Mouse (Mus musculus) brain, embryonic 14.5 days (tissue): ENCODE measurements at regions not wholly inside any gene's neighbourhood (a gene's known extent, or its start where the extent isn't known, plus 50 kb on each side); places are given as distances from the start of the nearest gene placed in this dataset.

Source experiments
- CTCF ChIP-seq: fragments of 200-500 bp; IDR thresholded peaks from 2 replicates; pipeline ENCODE4 v1.5.1; 2012; ENCODE audit warnings: inconsistent platforms, mild to moderate bottlenecking, moderate library complexity, borderline replicate concordance; ENCODE audit not compliant: insufficient read depth, insufficient read length; ENCODE audit errors: extremely low read depth
- POLR2A ChIP-seq: fragments of 200-500 bp; IDR thresholded peaks from 2 replicates; pipeline ENCODE4 v1.6.1; 2012; ENCODE audit warnings: mild to moderate bottlenecking, inconsistent platforms, borderline replicate concordance; ENCODE audit not compliant: poor library complexity, insufficient read depth, insufficient read length, severe bottlenecking; ENCODE audit errors: extremely low read depth

DNA sequence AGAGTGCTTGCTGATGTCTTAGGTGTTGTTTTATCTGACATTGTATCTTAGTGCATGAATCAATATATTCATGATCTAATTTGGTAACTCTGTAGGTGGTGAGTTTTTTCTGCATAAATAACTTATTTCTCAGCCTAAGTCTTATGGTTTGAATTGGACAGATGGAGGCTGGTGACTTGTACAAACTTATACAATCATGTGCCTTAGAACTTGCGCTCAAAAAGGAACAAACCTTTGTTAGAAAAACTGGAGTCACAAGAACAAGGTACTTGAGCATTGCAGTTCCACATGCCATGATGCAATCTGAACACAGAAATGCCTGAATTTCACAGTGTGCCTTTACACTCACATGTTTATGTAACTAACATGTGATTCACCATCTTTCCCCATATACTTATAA, 1420.7 kb downstream of the Efnb2 start:
- TF ChIP-seq CTCF (no peak), POLR2A (no peak)
